Mouse (Mus musculus) natural killer cell, adult 2 months (primary cell): ENCODE data around the gene Zdhhc11.

Experiments
- DNase-seq, 2 experiments: peaks; one replicate each; pipeline ENCODE4 v3.0.0; 2022; ENCODE audit warnings: low spot score in 2 of 2

Zdhhc11 gene

DNA sequence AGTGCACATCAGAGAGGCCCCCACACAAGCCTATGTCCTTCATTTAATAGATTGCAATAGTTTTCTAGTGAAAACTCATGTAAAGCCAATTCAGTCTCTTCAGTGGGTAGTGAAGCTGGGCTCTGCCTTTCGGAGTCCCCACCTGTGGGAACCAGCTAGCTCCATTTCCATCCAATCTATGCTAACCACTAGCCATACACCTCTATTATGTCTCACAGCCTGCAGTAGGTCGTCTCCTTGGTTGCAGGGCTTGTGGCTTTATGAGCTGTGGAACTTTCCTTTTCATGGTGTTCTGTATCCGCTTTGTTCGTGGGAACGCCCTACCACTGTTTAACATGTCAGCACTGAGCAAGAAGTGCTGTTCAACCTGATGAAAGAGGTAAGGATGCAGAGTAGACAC, at the start of gene Zdhhc11:
Gene Zdhhc11, plus strand, starts transcription at position 301 of the 400 bp plus-strand sequence.
- no peak for DNase-seq

DNA sequence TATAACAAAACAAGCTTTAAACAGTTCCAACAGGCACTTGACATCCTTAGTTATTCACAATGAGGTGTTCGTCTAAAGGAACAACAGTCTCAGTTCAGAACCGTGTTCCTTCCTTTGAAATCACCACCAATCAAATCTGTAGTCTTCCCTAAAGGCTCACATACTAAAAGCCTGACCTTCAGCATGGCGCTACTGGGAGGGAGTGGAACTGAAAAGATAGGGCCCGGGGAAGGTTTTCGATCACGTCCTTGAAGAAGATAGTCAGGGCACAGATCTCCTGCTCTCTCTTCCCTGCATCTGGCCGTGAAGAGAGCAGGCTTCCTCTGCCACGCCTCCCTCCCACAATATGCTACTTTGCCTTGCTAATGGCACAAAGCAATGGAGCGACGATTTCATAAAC, 31.4 kb upstream of the Zdhhc11 start:
- DNase-seq: no peak

DNA sequence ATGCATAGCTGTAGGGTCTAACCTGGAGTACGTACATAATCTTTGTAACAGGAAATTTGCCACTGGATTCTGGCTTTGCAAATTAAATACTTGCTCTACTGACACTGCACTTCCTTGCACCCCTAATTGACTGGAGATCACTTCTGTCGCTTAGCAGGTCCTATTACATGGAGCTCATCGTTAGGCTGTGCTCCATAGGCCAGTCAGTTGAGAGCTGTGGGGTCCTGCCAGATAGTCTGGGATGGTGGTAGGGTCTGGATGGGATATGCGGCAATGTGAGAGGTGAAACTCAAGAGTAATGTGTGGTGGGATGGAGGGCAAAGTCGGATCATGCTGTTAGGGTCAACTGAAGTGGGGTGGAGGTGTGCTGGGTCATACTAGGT, 26.7 kb upstream of the Zdhhc11 start:
- no peak for DNase-seq

DNA sequence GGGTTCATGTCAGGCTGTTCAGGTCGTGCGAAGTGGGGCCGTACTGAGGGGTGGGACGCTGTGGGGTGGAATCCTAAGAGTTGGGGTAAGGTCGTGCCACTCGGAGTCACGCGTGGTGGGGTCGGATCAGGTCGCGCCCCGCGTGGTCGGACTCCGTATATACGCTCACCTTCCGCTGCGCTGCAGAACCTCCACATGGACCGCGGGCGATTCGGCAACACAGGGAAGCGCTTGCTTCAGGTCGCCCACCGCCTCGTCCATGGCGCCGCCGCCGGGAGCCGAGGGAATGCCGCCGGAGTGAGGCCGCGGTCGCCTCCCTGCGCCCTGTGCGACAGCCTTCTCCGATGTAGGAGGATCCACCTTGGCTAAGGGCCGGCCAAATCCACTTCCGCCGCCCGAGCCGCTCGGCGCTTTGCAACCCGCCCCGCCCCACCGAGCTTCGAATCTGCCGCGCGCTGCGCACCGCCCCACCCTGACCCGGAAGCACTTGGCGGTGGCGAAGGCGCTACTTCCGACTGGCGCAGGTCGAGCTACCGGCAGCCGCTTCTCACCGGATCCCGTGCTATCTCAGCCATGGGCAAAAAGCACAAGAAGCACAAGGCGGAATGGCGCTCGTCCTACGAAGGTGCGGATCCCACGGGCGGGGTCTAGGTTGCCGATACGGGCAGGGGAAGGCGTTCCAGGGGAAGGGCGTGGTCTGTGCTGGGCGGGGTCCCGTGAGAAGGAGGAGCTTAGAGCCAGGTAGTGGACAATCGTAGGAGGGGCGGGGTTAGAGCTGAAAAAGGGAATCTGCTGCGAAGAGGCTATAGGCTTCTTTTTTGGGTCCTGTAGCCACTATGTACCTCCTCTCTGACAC, 26.1 kb upstream of the Zdhhc11 start, which contains the start of the genes Trip13 and Brd9:
Gene Trip13, minus strand, starts transcription at position 464 of the 856 bp plus-strand sequence.
Gene Brd9, plus strand, starts transcription at position 491 of the 856 bp plus-strand sequence.
- peak; percentile 93 to 95 for DNase-seq

DNA sequence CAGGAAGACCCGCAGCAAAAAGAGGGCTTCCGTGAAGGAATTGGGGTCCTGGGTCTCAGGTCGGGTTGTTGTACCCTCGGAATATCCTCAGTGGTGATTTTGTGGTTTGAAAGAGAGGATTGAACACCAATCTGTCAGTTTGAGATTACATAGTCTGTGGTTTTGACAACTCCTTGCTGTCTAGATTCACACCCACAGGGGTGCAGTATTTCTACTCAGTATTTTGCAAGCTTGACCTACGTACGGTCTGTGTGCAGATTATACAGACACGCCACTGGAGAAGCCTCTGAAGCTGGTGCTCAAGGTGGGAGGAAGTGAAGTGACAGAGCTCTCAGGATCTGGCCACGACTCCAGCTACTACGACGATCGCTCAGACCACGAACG, 25.5 kb upstream of the Zdhhc11 start:
- DNase-seq: peak in 1 of 2 experiments; percentile 79

DNA sequence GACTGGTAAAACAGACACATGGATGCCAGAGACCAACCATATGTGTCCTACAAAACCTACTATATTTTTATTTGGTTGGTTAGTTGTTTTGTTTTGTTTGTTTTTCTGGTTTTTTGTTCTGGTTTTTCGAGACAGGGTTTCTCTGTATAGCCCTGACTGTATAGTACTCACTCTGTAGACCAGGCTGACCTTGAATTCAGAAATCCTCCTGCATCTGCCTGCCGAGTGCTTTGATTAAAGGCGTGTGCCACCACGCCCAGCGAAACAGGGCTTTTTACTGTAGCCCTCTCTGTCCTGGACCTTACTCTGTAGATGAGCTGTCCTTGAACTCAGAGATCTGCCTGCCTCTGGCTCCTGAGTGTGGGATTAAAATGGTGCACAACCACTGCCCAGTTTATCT, 24.6 kb upstream of the Zdhhc11 start:
- no peak for DNase-seq

DNA sequence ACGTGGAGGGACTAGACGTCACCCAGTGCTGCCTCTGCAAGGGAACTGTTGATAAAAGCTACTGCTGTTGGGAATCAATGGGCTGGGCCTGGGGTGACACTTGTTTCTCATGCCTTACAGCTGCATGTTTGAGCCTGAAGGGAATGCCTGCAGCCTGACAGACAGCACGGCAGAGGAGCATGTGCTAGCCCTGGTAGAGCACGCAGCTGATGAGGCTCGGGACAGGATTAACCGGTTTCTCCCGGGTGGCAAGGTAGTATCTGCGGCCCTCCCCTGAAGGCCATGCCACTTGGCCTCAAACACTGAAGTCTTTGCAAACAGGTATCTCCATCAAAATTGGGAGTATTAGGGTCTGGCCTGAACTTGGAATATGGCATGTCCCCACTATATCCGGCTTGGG, 19.0 kb upstream of the Zdhhc11 start:
- DNase-seq: no peak

DNA sequence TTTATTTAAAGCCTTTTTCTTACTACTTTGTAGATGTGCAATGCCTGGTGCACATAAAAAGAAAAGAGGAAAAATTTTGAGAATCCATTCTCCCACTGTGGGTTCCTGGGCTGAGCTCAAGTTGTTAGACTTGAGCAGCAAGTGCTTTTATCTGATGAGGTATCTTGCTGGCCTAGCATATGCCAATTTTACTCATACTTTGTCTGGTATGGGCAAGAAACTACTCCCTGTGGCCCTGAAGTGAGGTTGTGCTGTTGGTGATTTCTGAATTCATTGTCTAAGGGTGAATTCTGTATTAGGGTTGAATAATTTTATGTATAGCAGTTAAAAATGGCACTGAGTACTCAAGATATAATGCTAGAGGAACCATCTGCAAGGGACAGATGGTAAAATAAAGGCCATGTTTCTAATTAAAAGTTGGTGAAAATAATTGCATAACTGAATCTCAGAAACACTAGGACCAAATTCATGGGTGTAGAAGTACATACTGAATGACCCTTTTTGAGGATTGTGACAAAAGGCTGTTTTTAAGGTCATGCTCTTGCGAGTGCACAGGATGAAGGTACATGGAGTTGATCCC, 10.0 kb upstream of the Zdhhc11 start:
- DNase-seq: no peak

DNA sequence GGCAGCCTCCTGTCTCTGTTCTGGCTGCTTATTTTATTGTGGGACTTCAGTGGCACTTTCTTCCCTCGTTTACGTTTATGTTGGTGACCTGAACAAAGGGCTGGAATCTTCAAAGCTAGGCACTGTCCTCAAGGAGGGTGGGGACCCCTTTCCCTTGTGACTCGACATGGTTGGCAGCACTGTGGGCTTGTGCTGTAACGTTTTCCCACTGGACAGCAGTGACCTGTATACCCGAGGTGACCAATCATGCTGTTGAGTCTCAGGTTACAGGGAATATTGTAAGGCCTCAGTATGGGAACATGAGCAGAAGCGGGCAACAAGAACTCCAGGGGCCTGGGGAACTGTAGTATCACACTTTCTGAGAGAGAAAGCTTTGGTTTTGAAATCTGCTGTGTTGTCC, 9.0 kb upstream of the Zdhhc11 start:
- DNase-seq: no peak

DNA sequence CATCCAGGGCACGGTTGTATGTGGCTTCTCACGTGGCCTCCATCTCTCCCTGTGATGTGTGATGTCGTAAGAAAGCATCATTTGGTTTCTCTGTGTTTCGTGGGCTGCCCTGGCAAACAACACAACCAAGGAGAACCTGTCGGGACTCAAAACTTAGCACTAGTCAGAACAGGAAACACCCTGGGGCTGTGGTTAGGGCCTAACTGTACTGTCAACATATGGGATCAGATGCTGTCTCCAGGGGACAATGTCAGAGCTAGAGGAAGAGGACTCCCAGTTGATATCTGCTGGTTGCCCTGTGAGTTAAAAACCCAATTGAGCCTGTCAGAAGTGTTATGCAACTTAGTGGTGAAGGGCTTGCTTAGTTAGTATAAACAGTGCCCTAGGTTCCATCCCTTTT, 8.1 kb upstream of the Zdhhc11 start:
- DNase-seq: no peak

DNA sequence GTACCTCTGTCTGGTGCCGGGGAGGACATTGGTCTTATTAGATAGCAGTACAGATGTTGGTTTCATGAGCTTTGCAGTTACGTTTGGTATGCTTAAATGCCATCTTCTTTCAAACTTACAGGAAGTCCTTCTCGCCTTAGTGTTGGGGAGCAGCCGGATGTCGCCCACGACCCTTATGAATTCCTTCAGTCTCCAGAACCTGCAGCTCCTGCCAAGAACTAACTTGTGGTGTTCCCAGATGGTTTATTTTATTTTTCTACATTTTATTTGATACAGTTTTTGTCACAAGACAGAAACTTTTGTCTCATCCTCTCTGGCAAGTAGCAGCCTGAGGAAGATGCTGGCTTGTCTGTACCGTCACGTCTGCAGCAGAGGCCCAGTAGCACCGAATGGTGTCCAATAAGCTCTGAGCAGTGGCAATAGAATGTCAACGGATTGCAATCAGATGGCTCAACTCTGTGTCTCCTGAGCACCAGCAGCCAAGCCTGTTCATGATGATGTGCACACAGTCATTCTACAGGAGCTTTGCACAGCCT, 3.5 kb upstream of the Zdhhc11 start:
- no peak for DNase-seq

DNA sequence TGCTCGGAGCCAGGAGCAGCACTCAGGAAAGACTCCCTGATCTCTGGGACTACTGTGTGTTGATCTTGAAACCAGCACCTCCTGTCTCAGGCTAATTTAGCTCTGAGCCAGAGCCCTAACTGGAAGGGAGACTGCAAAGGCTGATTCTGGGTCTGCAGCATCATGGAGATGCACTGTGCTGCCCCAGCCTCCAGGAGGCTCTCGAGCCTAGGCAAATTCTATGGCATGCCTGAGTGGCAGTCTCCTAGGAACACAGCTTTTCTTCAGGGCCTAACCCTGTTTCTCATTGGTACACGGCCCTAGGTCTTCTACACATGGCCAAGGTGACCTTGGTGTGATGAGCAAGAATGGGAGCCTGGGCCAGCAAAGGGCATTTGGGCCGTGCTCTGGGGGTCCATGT, 2.5 kb upstream of the Zdhhc11 start:
- DNase-seq: no peak

DNA sequence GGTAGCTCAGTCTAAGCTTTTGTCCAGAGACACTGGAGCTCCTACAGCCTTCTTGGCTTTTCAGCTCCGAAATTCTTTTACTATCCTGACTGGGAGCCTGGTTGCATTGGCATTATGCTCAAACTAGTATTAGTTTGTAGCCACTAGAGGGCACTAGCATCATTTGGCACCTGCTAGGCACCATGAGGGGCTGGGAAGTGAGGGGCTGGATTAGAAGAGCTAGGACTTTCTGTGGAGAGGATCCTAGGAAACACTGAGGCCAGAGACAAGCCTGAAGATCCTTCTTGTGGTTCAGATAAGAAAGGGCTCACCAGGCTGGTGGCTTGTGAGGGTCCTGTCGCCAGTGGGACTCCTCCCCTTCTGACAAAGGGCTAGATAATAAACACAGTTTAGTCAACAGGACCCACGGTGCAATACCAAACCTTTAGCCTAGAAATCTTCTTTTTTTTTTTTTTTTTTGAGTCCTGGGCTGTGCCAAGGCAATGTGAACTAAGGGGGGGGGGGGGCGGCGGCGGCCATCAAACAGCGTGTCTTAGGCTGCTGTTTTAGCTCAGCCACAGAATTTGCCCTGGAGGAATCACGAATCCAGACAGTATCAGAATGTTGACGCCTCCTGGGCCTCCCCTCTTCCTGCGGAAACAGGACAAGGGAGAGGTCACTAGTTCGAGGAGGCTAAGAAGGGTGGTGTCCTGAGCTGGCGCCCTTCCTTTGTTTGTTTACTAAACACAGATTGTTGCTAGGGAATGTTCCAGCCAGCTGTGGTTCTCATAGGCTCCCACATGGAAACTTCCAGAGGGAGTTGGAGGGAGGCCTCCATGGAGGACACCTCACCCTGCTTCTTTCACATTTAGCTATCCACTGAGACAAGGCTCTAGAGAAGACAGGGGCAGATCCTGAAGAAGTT, 7.1 kb downstream of the Zdhhc11 start:
- DNase-seq: peak; percentile 2 to 13

DNA sequence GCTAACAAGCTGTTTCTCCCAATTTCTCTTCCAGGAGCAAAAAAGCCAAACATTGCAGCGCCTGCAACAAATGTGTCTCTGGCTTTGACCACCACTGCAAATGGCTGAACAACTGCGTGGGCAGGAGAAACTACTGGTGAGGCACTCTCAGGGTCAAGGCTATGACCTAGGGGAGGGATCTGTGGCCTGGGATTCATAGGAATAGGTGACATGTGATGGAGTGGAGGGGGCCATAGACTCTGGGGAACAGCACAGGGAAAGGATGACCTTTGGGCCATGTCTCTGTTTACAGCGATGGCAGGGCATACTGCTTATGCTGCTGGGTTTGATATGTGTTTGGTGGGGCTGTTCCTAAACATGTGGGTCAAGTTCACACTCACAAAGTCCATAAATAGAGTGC, 10.9 kb downstream of the Zdhhc11 start:
- DNase-seq: no peak

DNA sequence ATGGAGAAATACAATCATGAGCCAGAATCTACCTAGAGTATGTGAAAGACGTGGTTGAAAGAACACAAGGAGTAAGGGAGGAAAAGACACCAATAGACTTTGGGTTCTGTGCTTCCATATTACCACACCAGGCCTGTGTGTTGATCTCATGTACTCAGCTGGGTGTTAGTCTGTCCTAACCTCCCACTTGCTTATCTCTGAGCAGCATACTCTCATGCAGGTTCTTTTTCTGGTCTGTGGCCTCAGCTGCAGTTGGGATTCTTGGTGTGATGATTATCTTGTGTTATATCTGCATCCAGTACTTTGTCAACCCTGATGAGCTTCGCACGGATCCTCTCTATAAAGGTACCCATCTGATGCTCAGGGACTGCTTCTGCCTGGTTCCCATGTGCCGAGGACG, 13.3 kb downstream of the Zdhhc11 start:
- DNase-seq: no peak

DNA sequence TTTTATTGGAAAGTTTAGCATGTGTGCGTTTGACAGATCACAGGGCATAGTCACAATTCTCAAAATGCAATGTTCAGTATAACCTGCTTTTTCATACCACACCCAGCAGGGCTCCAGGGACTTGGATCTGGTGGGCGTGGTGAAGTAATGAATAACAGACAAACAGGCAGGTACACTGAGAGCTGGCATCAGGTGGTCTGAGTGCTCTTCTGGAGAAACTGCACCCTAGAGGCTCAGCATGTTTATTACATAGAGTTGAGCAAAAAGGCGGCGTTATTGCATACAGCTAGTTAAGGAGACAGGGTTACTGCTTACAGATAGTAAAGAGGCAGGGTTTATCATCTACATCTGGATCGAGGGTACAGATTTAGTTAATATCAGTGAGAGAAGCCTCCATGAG, 26.7 kb downstream of the Zdhhc11 start:
- no peak for DNase-seq

DNA sequence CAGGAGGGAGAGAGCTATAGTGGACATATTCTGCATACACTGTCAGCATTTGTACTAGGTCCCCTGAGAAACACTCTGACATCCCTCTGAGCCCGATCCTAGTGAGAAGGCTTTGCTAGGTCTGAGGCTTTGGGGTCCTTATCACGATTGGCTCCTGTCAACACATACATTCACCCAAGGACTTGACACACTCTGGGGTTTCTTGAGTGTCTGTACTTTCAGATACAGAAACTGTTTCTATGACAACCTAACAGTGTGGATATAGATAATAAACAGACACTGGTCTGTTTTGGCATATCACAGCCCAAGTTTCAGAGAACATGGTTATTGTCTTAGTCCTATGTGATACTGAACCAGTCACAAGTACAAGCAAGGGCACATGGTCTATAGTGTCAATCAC, 27.1 kb downstream of the Zdhhc11 start:
- no peak for DNase-seq

DNA sequence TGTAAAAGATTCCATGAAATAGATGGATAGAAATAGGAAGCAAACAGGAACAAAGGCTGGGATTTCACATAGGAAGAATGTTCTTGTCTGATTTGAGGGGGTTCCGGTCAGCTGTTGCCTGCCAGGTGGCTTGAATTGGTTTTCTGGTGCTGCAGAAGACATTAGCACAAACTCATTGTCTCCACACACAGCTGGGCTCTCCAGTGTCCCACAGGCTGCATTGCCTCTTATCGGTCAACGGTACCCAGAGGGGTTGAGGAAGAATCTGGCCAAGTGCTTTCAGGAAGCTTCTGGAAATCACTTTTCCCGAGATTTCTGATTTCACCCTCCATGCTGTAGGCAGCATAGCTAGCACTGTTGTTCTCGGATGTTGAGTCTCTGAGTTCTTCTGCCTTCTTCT, 27.6 kb downstream of the Zdhhc11 start:
- no peak for DNase-seq

DNA sequence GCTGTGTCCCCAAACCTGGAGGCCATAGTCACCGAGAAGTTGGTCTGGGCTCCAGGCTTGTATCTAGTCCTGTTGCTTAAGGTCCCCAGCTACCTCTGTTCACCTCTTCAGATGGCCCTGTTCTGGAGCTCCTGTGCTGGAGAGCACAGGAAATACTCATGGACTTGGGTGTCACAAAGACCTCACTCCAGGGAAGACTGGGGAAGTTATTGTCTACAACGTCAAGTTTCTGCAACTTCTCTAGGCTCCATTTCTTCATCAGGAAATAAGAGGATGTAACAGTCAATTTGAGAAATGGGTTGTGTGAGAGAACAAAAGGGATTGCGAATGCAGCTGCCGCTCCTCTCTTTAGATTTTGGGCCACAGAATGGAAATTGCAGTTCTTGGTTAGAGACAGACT, 32.8 kb downstream of the Zdhhc11 start:
- DNase-seq: no peak

DNA sequence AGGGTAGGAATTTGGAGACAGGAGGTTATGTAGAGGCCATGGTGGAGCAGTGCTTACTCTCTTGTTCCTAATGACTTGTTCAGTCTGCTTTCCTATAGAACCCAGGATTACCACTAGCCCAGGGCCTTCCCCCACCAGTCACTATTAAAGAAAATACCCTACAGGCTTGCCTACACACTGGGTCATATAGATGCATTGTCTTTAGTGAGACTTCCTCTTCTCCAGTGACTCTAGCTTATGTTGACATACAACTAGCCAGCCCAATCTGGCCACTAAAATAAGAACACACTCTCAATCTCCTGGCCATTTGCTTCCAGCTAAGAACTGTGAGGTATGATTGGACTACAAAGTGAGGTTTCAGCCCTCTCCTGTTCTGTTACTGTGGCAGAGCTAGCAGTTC, 36.9 kb downstream of the Zdhhc11 start:
- no peak for DNase-seq

DNA sequence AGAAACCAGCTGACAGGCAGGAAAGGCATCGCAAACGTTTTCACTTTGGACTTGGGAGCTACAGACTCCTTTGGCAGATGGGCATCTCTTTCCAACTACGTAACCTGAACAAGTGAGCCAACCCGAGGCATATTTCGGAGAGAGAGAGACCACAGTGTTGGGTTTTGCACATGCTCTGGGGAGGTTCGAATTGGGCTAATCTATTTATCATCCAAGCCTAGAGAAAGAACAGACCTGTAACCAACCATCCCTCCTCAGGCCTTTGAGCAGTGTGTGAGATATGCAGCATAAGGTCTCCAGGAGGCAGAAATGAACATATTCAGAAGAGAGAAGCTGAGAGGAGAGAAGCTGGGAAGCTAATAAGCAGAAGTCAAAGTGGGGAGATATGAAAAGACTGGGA, 37.3 kb downstream of the Zdhhc11 start:
- no peak for DNase-seq

DNA sequence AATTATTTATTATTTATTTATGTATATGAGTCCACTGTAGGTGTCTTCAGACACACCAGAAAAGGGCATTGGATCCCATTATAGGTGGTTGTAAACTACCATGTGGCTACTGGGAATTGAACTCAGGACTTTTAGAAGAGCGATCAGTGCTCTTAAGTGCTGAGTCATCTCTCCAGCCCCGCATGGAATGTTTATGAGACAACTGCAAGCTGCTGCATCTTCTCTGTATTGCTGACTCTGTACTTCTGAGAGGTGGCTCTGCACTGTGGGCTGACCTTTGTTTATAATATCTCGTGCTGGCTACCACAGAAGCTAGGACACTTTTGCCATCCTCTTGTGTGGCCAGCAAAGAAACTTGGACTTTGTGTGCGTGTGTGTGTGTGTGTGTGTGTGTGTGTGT, 37.8 kb downstream of the Zdhhc11 start:
- no peak for DNase-seq
